Mouse (Mus musculus) heart, adult 2 months (tissue): ENCODE measurements around the gene Oaz1. TPM values are rescaled to one million over a fixed set of nuclear protein-coding genes. Genes with fewer than 3 reads are reported as not detected.

Experiments
- DNase-seq, 2 experiments: peaks; one replicate each; pipeline ENCODE4 v3.0.0; 2021
- H3K27ac ChIP-seq: fragments of 200-600 bp; 2 replicates; pipeline ENCODE4 v1.8.1; 2022
- H3K27me3 ChIP-seq: fragments of 200-500 bp; 2 replicates; pipeline ENCODE4 v1.6.1; 2012; ENCODE audit warnings: mild to moderate bottlenecking, low read length, inconsistent platforms, mixed read lengths; ENCODE audit not compliant: control insufficient read depth, insufficient read depth
- H3K36me3 ChIP-seq: fragments of 200-500 bp; 2 replicates; pipeline ENCODE4 v1.6.1; 2012; ENCODE audit warnings: low read length, inconsistent platforms; ENCODE audit not compliant: control insufficient read depth, insufficient read depth
- H3K4me1 ChIP-seq: fragments of 200-500 bp; 2 replicates; pipeline ENCODE4 v1.6.1; 2011; ENCODE audit warnings: low read length; ENCODE audit not compliant: control insufficient read depth, insufficient read depth
- H3K4me3 ChIP-seq: fragments of 200-600 bp; 2 replicates; pipeline ENCODE4 v1.8.1; 2022
- H3K79me2 ChIP-seq: fragments of 200-500 bp; replicated peaks from 2 replicates; pipeline ENCODE4 v1.6.1; 2012; ENCODE audit warnings: mild to moderate bottlenecking, inconsistent platforms, low read length, moderate library complexity, mixed read lengths; ENCODE audit not compliant: control insufficient read depth, insufficient read depth
- H3K9ac ChIP-seq: fragments of 200-500 bp; 2 replicates; pipeline ENCODE4 v1.6.1; 2012; ENCODE audit warnings: low read depth, mild to moderate bottlenecking, control low read depth, inconsistent platforms, low read length, mixed read lengths
- CTCF ChIP-seq: fragments of 200-600 bp; IDR thresholded peaks from 2 replicates; pipeline ENCODE4 v1.8.1; 2022; ENCODE audit warnings: antibody characterized with exemption, mild to moderate bottlenecking, moderate library complexity
- EP300 ChIP-seq: fragments of 200-500 bp; IDR thresholded peaks from 2 replicates; pipeline ENCODE4 v1.6.1; 2011; ENCODE audit warnings: low read depth, low read length, control low read depth; ENCODE audit not compliant: insufficient read depth
- POLR2A ChIP-seq: fragments of 200-500 bp; IDR thresholded peaks from 2 replicates; pipeline ENCODE4 v1.6.1; 2011; ENCODE audit warnings: mild to moderate bottlenecking, low read depth, low read length, control low read depth; ENCODE audit not compliant: insufficient read depth
- WGBS: fragments of 180-500 bp; shearing (Covaris S2); methylation state at CpG from one replicate; pipeline ENCODE4 v1.1.7; 2018; 5-methylcytosine and 5-hydroxymethylcytosine counted together
- intact Hi-C: fragments of 180-260 bp; cut with DNase I; formaldehyde crosslinking; loops from one replicate; pipeline ENCODE4 v1.15.1; 2025
- polyA plus RNA-seq: library from polyadenylated mRNA; depleted of rRNA; stranded (reverse); fragments of >200 nt; gene quantifications from 2 replicates; pipeline ENCODE4 v1.2.3, GENCODE M21; 2012
- total RNA-seq, 2 experiments: library from RNA; stranded (reverse); gene quantifications; 2 replicates each; pipeline ENCODE4 v1.2.3; 2021

The Oaz1 gene
- total and polyA plus RNA-seq, 3 experiments, result 850 to 1,001 (median 914) TPM

DNA sequence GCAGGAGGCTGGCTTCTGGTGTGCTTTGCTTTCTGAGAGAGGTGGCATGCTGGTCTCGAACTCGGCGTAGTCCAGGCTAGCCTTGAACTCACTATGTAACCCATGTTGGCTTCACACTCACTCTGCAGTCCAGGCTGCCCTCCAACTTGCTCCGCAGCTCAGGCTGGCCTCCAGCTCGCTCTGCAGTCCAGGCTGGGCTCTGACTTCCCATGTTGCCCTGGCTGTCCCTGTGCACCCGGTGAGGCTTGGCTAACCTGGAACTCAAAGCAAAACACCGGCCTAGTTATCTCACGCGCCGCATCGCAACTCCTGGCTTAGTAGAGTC, 29.3 kb downstream of the Oaz1 start:
- peaks cover 1% of the 10 kb centered on the region; the same call in 1 of the 2 replicates for H3K79me2 ChIP-seq
- H3K9ac ChIP-seq, result peak overlapping the region; percentile 70
- WGBS, result 16% methylated on average over 11 of the region's 11 CpGs
- intact Hi-C loops, result loop anchor here (2.0 kb wide), 1 partner anchor 31 kb away; no protein-coding TSS in a partner anchor
- TF ChIP-seq CTCF (no peak), POLR2A (no peak), EP300 (no peak)
- peaks cover 6% of the 10 kb centered on the region for H3K4me1 ChIP-seq
- peak overlapping the region; percentile 83 for H3K4me3 ChIP-seq
- no peaks in the 10 kb centered on the region for H3K36me3 ChIP-seq
- no peaks in the 10 kb centered on the region for H3K27me3 ChIP-seq
- H3K27ac ChIP-seq, result peak overlapping the region; percentile 70
- peak in 1 of 2 experiments; percentile 21 for DNase-seq

DNA sequence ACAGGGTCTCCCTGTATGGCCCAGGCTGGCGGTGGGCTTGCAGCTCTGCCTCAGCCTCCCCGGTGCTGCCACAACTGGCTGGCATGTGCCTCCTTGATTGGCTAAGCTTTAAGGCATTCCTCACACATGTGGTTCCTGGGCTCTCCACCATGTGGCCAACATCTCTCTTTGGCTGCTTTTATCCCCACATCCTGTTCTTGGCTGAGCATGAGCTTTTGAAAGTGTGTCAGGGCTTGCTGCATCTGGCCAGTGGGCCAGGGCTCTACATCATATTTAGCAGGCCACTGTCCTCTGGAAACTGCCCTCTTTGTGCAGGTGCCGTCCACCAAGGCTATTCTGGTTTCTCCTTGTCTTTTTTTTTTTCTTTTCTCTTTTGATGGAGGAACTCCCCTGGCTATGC, 29.8 kb downstream of the Oaz1 start:
- DNase-seq, result peak in 1 of 2 experiments; percentile 44
- Histone ChIP-seq H3K4me1 (peaks cover 6% of the 10 kb centered on the region), H3K36me3 (no peaks in the 10 kb centered on the region), H3K9ac (no peak overlapping the region), H3K27ac (no peak overlapping the region), H3K4me3 (no peak overlapping the region), H3K27me3 (no peaks in the 10 kb centered on the region), H3K79me2 (peaks cover 1% of the 10 kb centered on the region; the same call in 1 of the 2 replicates)
- WGBS, result 46% methylated on average over 3 of the region's 3 CpGs
- TF ChIP-seq POLR2A (no peak), EP300 (0 out of 2 replicates have a peak, but pooled peaks have one; percentile 16), CTCF (peak; percentile 22; the same call in 1 of the 2 replicates)
- intact Hi-C loops, result no loop called here

DNA sequence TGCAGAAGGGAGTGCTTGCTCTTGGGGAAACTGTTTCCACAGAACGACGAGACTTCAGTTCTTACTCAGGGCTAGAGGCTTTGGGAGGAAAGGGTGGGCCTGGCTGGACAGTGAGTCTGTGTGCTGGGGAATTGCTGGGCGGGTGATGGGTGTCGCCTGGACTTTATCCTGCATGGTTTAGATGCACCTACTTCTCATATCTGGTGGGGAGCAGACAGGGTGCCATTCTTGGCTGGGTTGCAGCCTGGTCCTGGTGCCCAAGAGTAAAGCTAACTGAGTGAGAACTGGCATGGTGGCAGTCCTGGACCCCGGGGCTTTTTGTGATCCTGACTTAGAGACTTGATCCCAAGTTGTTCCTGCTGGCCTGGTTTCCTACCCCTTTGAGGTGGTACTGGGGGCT, 30.5 kb downstream of the Oaz1 start:
- H3K27me3 ChIP-seq, result no peaks in the 10 kb centered on the region
- intact Hi-C loops, result no loop called here
- DNase-seq, result no peak
- WGBS, result 79% methylated on average over 5 of the region's 5 CpGs
- H3K4me3 ChIP-seq, result no peak overlapping the region
- TF ChIP-seq POLR2A, result no peak
- no peak for TF ChIP-seq CTCF
- TF ChIP-seq EP300, result no peak
- no peak overlapping the region for H3K27ac ChIP-seq
- H3K4me1 ChIP-seq, result peaks cover 6% of the 10 kb centered on the region
- H3K79me2 ChIP-seq, result peaks cover 1% of the 10 kb centered on the region; the same call in 1 of the 2 replicates
- no peak overlapping the region for H3K9ac ChIP-seq
- H3K36me3 ChIP-seq, result no peaks in the 10 kb centered on the region

DNA sequence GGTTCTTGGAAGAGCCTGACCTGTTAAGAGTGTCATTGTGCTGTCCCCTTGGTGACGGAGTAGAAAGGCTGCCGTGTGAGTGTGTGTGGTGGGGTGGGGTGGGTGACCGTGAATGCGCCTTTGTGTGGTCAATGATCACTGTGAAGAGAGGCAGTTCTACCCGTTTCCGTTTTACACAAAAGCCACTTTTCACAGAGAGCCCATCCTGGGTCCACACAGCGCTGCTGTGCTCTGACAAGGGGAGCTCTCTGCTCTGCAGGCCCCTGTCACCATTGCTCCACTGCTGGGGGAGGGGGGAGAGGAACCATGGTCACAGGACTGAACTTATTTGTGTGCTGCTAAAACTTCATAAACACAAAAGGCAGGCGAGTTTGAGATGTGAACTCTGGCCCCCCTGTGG, 30.9 kb downstream of the Oaz1 start:
- Histone ChIP-seq H3K9ac (no peak overlapping the region), H3K27me3 (no peaks in the 10 kb centered on the region), H3K4me1 (peaks cover 6% of the 10 kb centered on the region), H3K79me2 (peaks cover 1% of the 10 kb centered on the region; the same call in 1 of the 2 replicates), H3K36me3 (no peaks in the 10 kb centered on the region), H3K4me3 (no peak overlapping the region), H3K27ac (no peak overlapping the region)
- TF ChIP-seq CTCF (no peak), POLR2A (no peak), EP300 (no peak)
- WGBS, result 81% methylated on average over 8 of the region's 8 CpGs
- intact Hi-C loops, result no loop called here
- DNase-seq, result no peak

DNA sequence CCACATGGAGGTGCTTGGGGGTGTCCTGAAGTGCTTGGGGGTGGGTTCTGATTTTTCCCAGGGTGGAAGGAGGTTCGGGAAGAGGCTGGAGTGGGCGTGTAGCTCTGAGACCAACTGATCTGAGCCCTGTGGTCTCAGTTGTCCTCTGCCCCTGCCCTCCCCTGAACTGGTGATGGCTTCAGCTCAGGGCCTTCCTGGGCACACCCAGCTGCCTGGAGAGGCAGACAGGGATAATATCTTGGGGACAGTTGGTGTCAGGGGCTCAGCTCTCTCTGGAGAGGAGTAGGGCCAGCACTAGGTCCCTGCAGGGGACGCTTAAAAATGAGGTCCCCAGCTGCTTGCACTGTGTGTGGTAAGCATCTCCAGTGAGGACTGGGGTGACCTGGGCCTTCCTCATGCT, 31.4 kb downstream of the Oaz1 start:
- H3K4me1 ChIP-seq, result peaks cover 6% of the 10 kb centered on the region
- no peak for TF ChIP-seq POLR2A
- no peak for TF ChIP-seq EP300
- TF ChIP-seq CTCF, result no peak
- intact Hi-C loops, result no loop called here
- no peak for DNase-seq
- peaks cover 1% of the 10 kb centered on the region; the same call in 1 of the 2 replicates for H3K79me2 ChIP-seq
- H3K36me3 ChIP-seq, result no peaks in the 10 kb centered on the region
- 74% methylated on average over 3 of the region's 3 CpGs for WGBS
- no peak overlapping the region for H3K9ac ChIP-seq
- H3K4me3 ChIP-seq, result no peak overlapping the region
- no peak overlapping the region for H3K27ac ChIP-seq
- no peaks in the 10 kb centered on the region for H3K27me3 ChIP-seq

DNA sequence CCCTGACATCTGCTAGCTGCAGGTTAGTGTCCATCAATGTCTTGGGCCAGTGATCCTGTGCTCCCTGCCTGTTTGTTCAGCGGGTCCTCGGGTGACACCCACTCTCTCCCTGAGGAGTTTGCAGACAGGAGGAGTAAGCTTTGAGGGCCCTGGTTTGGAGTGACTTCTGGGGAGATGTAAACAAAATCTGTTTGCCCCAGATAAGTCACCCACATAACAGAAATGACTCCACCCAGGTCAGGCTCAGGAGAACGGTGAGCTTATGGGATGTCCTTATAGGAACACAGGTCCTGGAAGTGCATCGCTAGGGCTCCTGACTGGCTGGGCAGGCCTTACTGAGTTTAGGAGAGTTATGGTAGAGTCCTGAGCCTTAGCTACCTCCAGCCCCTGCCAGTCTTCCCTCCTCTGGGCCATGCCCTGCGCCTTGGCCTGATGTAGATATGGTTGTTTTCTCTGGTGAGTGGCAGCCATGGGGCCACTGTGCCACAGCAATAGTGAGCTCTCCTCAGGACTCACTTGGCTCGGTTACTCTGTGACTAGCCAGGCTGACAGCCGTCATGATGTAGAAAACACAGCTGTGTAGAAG, 32.0 kb downstream of the Oaz1 start:
- Histone ChIP-seq H3K79me2 (peaks cover 1% of the 10 kb centered on the region; the same call in 1 of the 2 replicates), H3K36me3 (no peaks in the 10 kb centered on the region), H3K4me3 (no peak overlapping the region), H3K27me3 (no peaks in the 10 kb centered on the region), H3K9ac (no peak overlapping the region), H3K4me1 (peaks cover 6% of the 10 kb centered on the region), H3K27ac (no peak overlapping the region)
- no peak for TF ChIP-seq EP300
- TF ChIP-seq POLR2A, result no peak
- no peak for TF ChIP-seq CTCF
- DNase-seq, result no peak
- WGBS, result 77% methylated on average over 7 of the region's 7 CpGs
- intact Hi-C loops, result no loop called here
